Mouse (Mus musculus) neural tube, embryonic 15.5 days (tissue): Measurements from ENCODE around the gene Plin4. TPM values are rescaled to one million over a fixed set of nuclear protein-coding genes. Genes with fewer than 3 reads are reported as not detected.

Experiments used
- ATAC-seq: fragments of 200-750 bp; cut with Nextera tagmentation; 2 replicates; pipeline ENCODE4 v1.8.0; 2017; ENCODE audit warnings: mild to moderate bottlenecking, moderate TSS enrichment, moderate library complexity; ENCODE audit not compliant: low FRiP score
- H3K27ac ChIP-seq: fragments of 300-500 bp; sonication (generic); replicated peaks from 2 replicates; pipeline ENCODE4 v1.5.1; 2015; ENCODE audit warnings: mild to moderate bottlenecking, inconsistent platforms
- H3K27me3 ChIP-seq: fragments of 300-500 bp; sonication (generic); replicated peaks from 2 replicates; pipeline ENCODE4 v1.6.1; 2015; ENCODE audit warnings: inconsistent platforms
- H3K36me3 ChIP-seq: fragments of 300-500 bp; sonication (generic); 2 replicates; pipeline ENCODE4 v1.6.1; 2015; ENCODE audit warnings: inconsistent platforms
- H3K4me1 ChIP-seq: fragments of 300-500 bp; sonication (generic); 2 replicates; pipeline ENCODE4 v1.6.1; 2015; ENCODE audit warnings: inconsistent platforms
- H3K4me2 ChIP-seq: fragments of 300-500 bp; sonication (generic); 2 replicates; pipeline ENCODE4 v1.6.1; 2015; ENCODE audit warnings: inconsistent platforms, mild to moderate bottlenecking, moderate library complexity
- H3K4me3 ChIP-seq: fragments of 300-500 bp; sonication (generic); replicated peaks from 2 replicates; pipeline ENCODE4 v1.5.1; 2015; ENCODE audit warnings: mild to moderate bottlenecking, inconsistent platforms
- H3K9ac ChIP-seq: fragments of 300-500 bp; sonication (generic); replicated peaks from 2 replicates; pipeline ENCODE4 v1.6.1; 2015; ENCODE audit warnings: mild to moderate bottlenecking, inconsistent platforms
- H3K9me3 ChIP-seq: fragments of 300-500 bp; sonication (generic); replicated peaks from 2 replicates; pipeline ENCODE4 v1.6.1; 2016; ENCODE audit warnings: inconsistent platforms
- WGBS: fragments of 180-500 bp; shearing (Covaris S2); methylation state at CpG from one replicate; pipeline ENCODE4 v1.1.7; 2015; ENCODE audit warnings: mixed read lengths; 5-methylcytosine and 5-hydroxymethylcytosine counted together
- polyA plus RNA-seq: library from polyadenylated mRNA; unstranded; fragments of >200 nt; fragmentation: Nextera tagmentation; extraction: Ambion mirVana; gene quantifications from 2 replicates; pipeline ENCODE4 v1.2.1, GENCODE M21; 2015

Plin4 gene
- polyA plus RNA-seq, 1 experiment from 2014 or later = 0.09 TPM

- WGBS = 5% methylated on average over 21 of the region's 21 CpGs
- Histone ChIP-seq H3K4me2 (peak overlapping the region; percentile 76), H3K27ac (peak overlapping the region; percentile 84), H3K4me3 (peak overlapping the region; percentile 90), H3K4me1 (peaks cover 62% of the 10 kb centered on the region), H3K9me3 (no peaks in the 10 kb centered on the region), H3K36me3 (no peaks in the 10 kb centered on the region), H3K27me3 (peaks cover 8% of the 10 kb centered on the region), H3K9ac (peak overlapping the region; percentile 91)
- peak; percentile 43 for ATAC-seq
These were observed 29.8 kb upstream of the Plin4 start for GRCm38 (mm10) chr17:56139355-56139754.

GRCm38 (mm10) chr17:56137839-56138613 is 28.4 kb upstream of the Plin4 start:
- H3K9ac ChIP-seq = peak overlapping the region; percentile 23; the same call in 1 of the 2 replicates

GRCm38 (mm10) chr17:56136558-56136957 is 27.0 kb upstream of the Plin4 start:
- ATAC-seq = no peak
- Histone ChIP-seq H3K27ac (no peak overlapping the region), H3K36me3 (0 out of 2 replicates have a peak, but pooled peaks cover 3% of the 10 kb centered on the region), H3K9ac (no peak overlapping the region), H3K4me2 (no peak overlapping the region), H3K4me1 (peaks cover 69% of the 10 kb centered on the region), H3K9me3 (no peaks in the 10 kb centered on the region), H3K4me3 (no peak overlapping the region), H3K27me3 (peaks cover 7% of the 10 kb centered on the region)
- WGBS = 93% methylated on average over 7 of the region's 7 CpGs

More at GRCm38 (mm10) chr17:56137839-56138613, 28.4 kb upstream of the Plin4 start:
- peak overlapping the region; percentile 90 for H3K4me3 ChIP-seq
- WGBS = 20% methylated on average over 25 of the region's 25 CpGs
- peaks cover 8% of the 10 kb centered on the region for H3K27me3 ChIP-seq
- no peak for ATAC-seq
- no peaks in the 10 kb centered on the region for H3K9me3 ChIP-seq
- H3K4me1 ChIP-seq = peaks cover 75% of the 10 kb centered on the region
- H3K4me2 ChIP-seq = peak overlapping the region; percentile 76
- H3K36me3 ChIP-seq = no peaks in the 10 kb centered on the region
- no peak overlapping the region for H3K27ac ChIP-seq

- H3K9ac ChIP-seq = no peak overlapping the region; the same call in 1 of the 2 replicates
- no peak for ATAC-seq
- H3K4me3 ChIP-seq = peak overlapping the region; percentile 20
- WGBS = 2% methylated on average over 27 of the region's 27 CpGs
- peak overlapping the region; percentile 53 for H3K4me2 ChIP-seq
- H3K36me3 ChIP-seq = peaks cover 23% of the 10 kb centered on the region
- H3K4me1 ChIP-seq = peaks cover 61% of the 10 kb centered on the region
- no peaks in the 10 kb centered on the region for H3K9me3 ChIP-seq
- H3K27ac ChIP-seq = 0 out of 2 replicates have a peak overlapping the region, but pooled peaks have one; percentile 18
- no peaks in the 10 kb centered on the region for H3K27me3 ChIP-seq
These were observed 24.9 kb upstream of the Plin4 start for GRCm38 (mm10) chr17:56134463-56134971.

GRCm38 (mm10) chr17:56133457-56134363 is 24.1 kb upstream of the Plin4 start:
- 25% methylated on average over 19 of the region's 21 CpGs for WGBS
- H3K27me3 ChIP-seq = no peaks in the 10 kb centered on the region

GRCm38 (mm10) chr17:56132661-56133060 is 23.1 kb upstream of the Plin4 start:
- Histone ChIP-seq H3K9me3 (no peaks in the 10 kb centered on the region), H3K4me2 (no peak overlapping the region), H3K4me3 (no peak overlapping the region), H3K27ac (no peak overlapping the region), H3K4me1 (peaks cover 42% of the 10 kb centered on the region), H3K36me3 (peaks cover 40% of the 10 kb centered on the region), H3K27me3 (no peaks in the 10 kb centered on the region), H3K9ac (no peak overlapping the region)
- WGBS = 5% methylated on average over 14 of the region's 14 CpGs
- ATAC-seq = no peak

More at GRCm38 (mm10) chr17:56133457-56134363, 24.1 kb upstream of the Plin4 start:
- peaks cover 53% of the 10 kb centered on the region for H3K4me1 ChIP-seq
- ATAC-seq = 0 out of 2 replicates have a peak, but pooled peaks have one; percentile 29
- H3K4me3 ChIP-seq = peak overlapping the region; percentile 20
- peaks cover 30% of the 10 kb centered on the region for H3K36me3 ChIP-seq
- no peak overlapping the region; the same call in 1 of the 2 replicates for H3K9ac ChIP-seq
- H3K9me3 ChIP-seq = no peaks in the 10 kb centered on the region
- peak overlapping the region; percentile 24 for H3K27ac ChIP-seq
- H3K4me2 ChIP-seq = peak overlapping the region; percentile 53

- Histone ChIP-seq H3K4me1 (peaks cover 34% of the 10 kb centered on the region), H3K9ac (no peak overlapping the region), H3K27me3 (0 out of 2 replicates have a peak, but pooled peaks cover 2% of the 10 kb centered on the region), H3K9me3 (no peaks in the 10 kb centered on the region), H3K36me3 (peaks cover 49% of the 10 kb centered on the region), H3K4me2 (no peak overlapping the region), H3K4me3 (no peak overlapping the region), H3K27ac (no peak overlapping the region)
- 39% methylated on average over 7 of the region's 7 CpGs for WGBS
- no peak for ATAC-seq
These were observed 22.2 kb upstream of the Plin4 start for GRCm38 (mm10) chr17:56131814-56132213.

GRCm38 (mm10) chr17:56131136-56131535 is 21.5 kb upstream of the Plin4 start:
- Histone ChIP-seq H3K27ac (no peak overlapping the region), H3K9ac (no peak overlapping the region), H3K27me3 (0 out of 2 replicates have a peak, but pooled peaks cover 6% of the 10 kb centered on the region), H3K36me3 (peaks cover 56% of the 10 kb centered on the region), H3K9me3 (no peaks in the 10 kb centered on the region), H3K4me3 (no peak overlapping the region), H3K4me1 (peaks cover 29% of the 10 kb centered on the region), H3K4me2 (no peak overlapping the region)
- 90% methylated on average over 10 of the region's 10 CpGs for WGBS
- ATAC-seq = no peak

- Histone ChIP-seq H3K36me3 (peaks cover 82% of the 10 kb centered on the region), H3K4me3 (no peak overlapping the region), H3K27me3 (peaks cover 31% of the 10 kb centered on the region), H3K9ac (no peak overlapping the region), H3K4me1 (peaks cover 11% of the 10 kb centered on the region), H3K27ac (no peak overlapping the region), H3K9me3 (no peaks in the 10 kb centered on the region), H3K4me2 (no peak overlapping the region)
- no peak for ATAC-seq
- 80% methylated on average over 15 of the region's 15 CpGs for WGBS
These were observed 18.6 kb upstream of the Plin4 start for GRCm38 (mm10) chr17:56128246-56128645.

GRCm38 (mm10) chr17:56126175-56126574 is 16.6 kb upstream of the Plin4 start:
- Histone ChIP-seq H3K27ac (no peak overlapping the region), H3K4me2 (no peak overlapping the region), H3K4me3 (no peak overlapping the region), H3K9me3 (peaks cover 10% of the 10 kb centered on the region), H3K27me3 (peaks cover 52% of the 10 kb centered on the region), H3K9ac (no peak overlapping the region), H3K4me1 (0 out of 2 replicates have a peak, but pooled peaks cover 3% of the 10 kb centered on the region), H3K36me3 (peaks cover 84% of the 10 kb centered on the region)
- 75% methylated on average over 11 of the region's 11 CpGs for WGBS
- no peak for ATAC-seq

GRCm38 (mm10) chr17:56125276-56125630 is 15.7 kb upstream of the Plin4 start:
- Histone ChIP-seq H3K27ac (no peak overlapping the region), H3K27me3 (peaks cover 61% of the 10 kb centered on the region), H3K9me3 (peaks cover 10% of the 10 kb centered on the region), H3K4me2 (no peak overlapping the region), H3K9ac (no peak overlapping the region), H3K4me3 (no peak overlapping the region), H3K4me1 (peaks cover 5% of the 10 kb centered on the region), H3K36me3 (peaks cover 75% of the 10 kb centered on the region)
- WGBS = 87% methylated on average over 4 of the region's 4 CpGs
- ATAC-seq = no peak
